Mouse (Mus musculus): Measurements from ENCODE around the gene Pqbp1.

Gene Pqbp1

DNA sequence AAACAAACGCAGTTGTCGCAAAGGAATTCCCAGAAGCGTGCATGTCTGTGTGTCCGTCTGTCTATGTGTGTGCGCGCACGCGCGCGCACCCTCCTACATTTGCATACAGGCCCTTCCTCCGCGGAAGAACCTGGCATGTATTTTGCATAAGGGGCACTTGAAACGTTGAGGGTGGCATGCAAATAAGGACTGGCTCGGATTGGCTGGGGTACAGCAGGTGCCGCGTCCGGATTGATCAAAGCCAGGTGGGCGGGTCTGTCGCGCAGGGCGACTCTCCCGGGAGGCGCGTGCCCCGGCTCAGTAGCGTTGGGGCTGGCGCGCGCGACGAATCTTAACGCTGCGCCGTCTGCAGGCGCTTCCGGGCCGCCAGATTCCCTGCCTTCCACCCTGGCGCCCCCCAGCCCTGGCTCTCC, 21.1 kb downstream of the Pqbp1 start, which contains the start of gene Pim2:
Gene Pim2 (plus strand): TSS at position 256 of the 413 bp plus-strand sequence.
- peak; percentile 84 for DNase-seq

DNA sequence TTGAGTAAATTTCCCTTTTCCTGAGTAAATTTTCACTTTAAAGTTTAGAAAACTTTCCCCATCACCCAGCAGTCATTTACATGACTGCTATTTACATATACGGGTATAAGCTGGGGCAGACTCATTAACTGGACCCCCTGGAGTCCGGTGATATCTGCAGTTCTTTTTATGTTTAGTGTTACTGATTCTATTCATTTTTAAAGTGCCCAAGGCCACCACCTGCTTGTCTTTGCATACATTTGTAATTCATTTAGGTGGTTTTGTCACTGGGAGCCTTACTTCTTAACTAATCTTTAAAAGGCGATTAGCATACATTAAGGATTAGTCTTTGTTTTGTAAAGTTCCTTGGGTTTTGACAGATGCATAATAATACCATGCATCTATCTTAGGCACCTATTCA, 29.2 kb downstream of the Pqbp1 start:
- DNase-seq: no peak

DNA sequence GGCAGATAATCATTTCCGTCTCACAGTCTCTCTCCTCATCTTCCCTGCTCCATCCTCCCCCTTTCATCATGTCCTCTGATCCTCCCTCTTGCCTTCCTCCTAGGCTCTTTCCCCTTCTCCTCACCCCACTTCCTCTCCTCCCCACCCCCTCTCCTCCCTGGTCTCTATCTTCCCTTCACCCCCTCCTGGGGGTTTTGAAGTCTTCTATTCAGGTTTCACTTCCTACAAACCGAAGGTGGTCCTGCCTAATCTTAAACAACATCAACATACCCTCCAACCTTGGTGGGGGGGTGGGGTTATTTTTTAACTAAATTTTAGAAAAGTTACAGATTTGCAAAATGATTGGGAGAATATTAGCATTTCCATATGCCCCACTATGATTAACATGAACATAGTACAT, 30.6 kb downstream of the Pqbp1 start:
- DNase-seq: no peak

DNA sequence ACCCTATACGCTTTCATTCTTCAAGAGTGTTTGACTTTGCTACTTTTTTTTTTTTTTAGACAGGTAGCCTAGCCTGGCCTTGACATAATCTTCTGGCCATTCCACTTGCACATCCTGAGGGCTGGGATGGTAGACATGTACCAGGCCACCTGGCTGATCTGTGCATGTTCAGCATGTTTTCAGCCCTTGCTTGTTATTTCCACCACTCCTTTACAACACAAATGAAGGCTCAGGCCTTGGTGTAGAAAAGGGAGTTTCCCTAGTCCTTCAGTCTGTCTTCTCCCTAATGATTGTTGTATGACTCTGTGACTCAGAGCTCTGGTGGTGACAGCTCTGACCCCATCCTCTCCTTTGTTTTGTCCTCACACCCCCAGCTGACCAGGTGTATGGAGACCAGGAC, 31.9 kb downstream of the Pqbp1 start:
- DNase-seq: no peak

DNA sequence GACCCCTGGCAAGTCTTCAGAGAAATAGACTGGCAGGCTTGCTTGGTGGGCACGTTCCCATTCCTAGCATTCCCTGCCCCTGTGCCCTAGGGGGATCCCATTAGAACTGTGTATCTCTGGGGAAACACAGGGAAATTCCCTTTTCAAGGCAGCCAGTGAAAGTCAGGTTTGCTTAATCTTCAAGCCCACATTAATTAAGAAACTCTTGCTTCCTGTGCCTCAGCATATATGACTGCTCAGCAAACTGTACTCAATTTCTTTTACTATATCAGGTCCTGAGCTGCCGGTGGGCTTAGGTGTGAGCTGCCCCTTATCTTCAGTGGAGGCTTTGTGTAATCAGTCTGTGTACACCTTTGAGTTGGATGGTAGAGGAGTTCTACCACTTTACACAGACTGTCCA, 33.3 kb downstream of the Pqbp1 start:
- no peak for DNase-seq

DNA sequence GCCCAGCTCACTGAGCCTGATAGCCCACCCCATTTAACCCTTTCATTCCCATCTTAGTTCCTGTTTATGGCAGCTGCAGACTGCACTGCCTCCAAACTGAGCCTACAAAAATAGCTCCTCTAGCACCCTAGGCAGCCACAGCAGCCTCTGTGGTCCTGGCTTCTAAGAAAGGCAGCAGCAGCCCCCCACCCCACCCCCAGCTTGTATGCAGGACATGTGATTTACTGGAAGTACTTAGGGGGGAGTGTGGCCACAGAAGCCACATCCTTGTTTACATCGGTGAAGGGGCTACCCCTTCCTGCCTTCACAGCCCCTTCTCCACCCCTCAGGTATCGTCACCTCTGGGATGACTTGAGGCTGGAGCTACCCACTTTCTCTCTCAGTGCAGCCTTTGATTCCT, 33.7 kb downstream of the Pqbp1 start:
- no peak for DNase-seq

DNA sequence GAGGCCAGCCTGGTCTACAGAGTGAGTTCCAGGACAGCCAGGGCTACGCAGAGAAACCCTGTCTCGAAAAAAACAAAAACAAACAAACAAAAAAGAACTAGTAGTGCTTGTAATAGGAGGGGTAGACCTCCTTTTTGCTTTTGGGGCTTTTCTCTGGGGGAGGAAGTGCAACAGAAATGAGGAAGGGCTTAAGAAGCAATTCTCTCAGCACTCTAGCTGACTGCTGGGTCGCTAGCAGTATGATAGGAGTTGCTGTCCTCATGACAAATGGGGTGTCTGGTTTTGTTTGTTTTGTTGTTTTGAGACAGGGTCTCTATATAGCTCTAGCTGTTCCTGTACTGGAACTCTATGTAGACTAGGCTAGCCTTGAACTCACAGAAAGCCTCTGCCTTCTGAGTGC, 34.5 kb downstream of the Pqbp1 start:
- no peak for DNase-seq

DNA sequence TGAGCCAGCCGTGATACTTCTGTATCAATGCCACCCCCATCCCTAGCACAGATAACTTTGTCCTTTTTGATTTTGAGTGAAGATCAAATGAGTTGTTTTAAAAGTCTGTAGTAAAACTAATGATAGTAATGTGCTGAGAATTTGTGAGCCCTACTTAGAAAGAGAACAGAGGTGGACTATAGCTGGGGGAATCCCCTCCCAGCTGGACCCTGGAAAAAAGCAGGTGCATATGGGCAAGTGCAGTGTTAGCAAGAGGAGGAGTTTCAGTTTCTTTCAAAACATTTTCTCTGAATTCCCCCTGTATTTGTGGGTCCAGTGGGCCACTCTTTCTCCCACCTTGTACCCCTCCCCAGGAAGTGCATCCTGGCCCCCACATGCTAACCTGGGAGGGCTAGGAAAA, 35.9 kb downstream of the Pqbp1 start:
- DNase-seq: no peak

DNA sequence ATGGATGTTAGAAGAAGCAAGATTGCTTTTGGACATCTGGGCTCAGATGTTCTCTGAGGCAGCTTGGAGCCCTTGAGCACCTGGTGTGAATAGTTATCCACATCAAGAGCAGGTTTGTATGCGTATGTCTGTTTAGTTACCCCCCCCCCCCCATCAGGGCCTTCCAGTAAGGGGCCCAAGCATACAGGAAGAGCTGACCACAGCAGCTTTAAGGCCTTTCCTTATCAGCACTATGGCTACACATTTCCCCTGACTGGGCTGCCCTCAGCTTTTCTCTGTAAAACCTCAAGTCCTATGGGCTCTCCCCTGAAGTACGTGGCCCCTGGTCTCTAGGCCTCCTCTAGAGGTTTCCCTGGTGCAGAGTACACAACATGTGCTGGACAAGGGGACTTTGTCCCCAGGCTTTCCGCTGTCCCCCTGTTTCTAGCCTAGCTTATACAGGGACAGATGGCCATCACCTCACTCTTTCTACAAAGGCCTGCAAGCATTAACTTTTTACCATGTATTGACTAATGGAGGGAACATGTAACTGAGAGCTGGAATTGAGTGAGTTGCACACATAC, 39.8 kb downstream of the Pqbp1 start:
- no peak for DNase-seq

DNA sequence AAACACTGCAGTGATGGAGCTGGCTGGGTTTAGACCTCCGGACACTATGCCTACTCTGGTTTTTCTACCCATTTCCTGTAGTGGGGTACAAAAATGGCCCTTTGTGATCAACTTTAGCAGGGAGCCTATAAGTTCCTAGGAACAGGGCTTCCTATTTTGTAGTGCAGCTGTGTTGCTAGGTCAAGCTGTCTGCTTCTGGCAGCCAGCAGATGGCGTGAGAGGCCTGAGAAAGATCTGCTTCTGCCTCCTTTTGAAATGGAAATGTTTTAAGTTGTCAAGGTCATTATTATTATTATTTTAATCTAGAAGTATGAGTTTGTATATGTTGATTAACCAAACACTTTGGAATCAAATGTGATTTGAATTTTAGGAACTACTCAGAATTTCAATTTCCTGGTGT, 44.5 kb downstream of the Pqbp1 start:
- DNase-seq: peak; percentile 33

DNA sequence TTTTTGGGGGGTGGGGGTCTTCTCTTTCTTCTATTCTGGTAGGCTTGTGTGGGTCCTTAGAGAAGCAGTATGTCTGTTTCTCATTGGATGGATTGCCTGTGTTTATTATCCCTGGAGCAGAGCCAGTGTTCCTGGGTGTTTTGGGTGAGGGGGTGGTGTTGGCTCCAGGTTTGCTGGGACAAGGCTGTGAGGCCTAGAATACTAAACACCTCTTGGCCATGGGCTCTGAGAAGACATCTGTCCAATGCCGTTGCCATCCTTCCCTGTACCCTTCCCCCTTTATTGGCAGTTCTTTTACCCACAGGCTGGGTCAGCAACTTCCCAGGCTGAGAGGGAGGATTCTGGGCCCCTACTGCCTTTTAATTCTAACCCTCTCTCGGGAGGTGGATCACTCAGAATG, 51.2 kb downstream of the Pqbp1 start:
- DNase-seq: no peak

Data from right cerebral cortex, postnatal 25 days (tissue).